Mouse (Mus musculus) layer of hippocampus, adult 18-20 months (tissue): ENCODE data around the gene 1600002K03Rik. TPM values are rescaled to one million over a fixed set of nuclear protein-coding genes. Genes with fewer than 3 reads are reported as not detected.
"Not testable (repeated sequence)": the region's sequence is repeated elsewhere in the genome, so short reads cannot be mapped to it uniquely, and the experiment has no call there.

Source experiments
- DNase-seq, 2 experiments: peaks; one replicate each; pipeline ENCODE4 v3.0.0; 2022; ENCODE audit warnings: low spot score in 2 of 2
- total RNA-seq, 2 experiments: library from RNA; stranded (reverse); gene quantifications; 2 replicates each; pipeline ENCODE4 v1.2.3; 2021

1600002K03Rik gene
- total RNA-seq, 2 experiments from 2014 or later, result 6.4 to 6.5 TPM

GRCm38 (mm10) chr10:80220676-80221075 lies 47.9 kb downstream of the 1600002K03Rik start:
- no peak for DNase-seq

GRCm38 (mm10) chr10:80223137-80223536 lies 50.4 kb downstream of the 1600002K03Rik start:
- DNase-seq, result not testable (repeated sequence)

Other genes starting within 250 kb of the 1600002K03Rik start
- gene Arid3a, start 245.9 kb upstream of the 1600002K03Rik start, total RNA-seq, result 1 to 10 TPM; 5.5 to 5.8 TPM
- 10 to 100 TPM; 40.3 to 42.1 TPM for gene Wdr18, start 212.8 kb upstream of the 1600002K03Rik start, total RNA-seq
- under 1 TPM in 1 of 2 experiments, not detected in 1; 0.15 TPM for gene Grin3b, start 202.2 kb upstream of the 1600002K03Rik start, total RNA-seq
- 100 to 1,000 TPM; 118 to 123 TPM for gene Tmem259, start 188.6 kb upstream of the 1600002K03Rik start, total RNA-seq
- 1 to 10 TPM; 3.6 to 5.2 TPM for gene Cnn2, start 184.4 kb upstream of the 1600002K03Rik start, total RNA-seq
- 10 to 100 TPM; 10.2 to 12.0 TPM for gene Abca7, start 176.4 kb upstream of the 1600002K03Rik start, total RNA-seq
- 1 to 10 TPM; 4.1 to 4.2 TPM for gene Arhgap45, start 156.3 kb upstream of the 1600002K03Rik start, total RNA-seq
- gene Polr2e, start 133.1 kb upstream of the 1600002K03Rik start, total RNA-seq, result 10 to 100 TPM; 88.2 to 93.9 TPM
- gene Gpx4, start 125.8 kb upstream of the 1600002K03Rik start, total RNA-seq, result 100 to 1,000 TPM; 509 to 545 TPM
- 10 to 100 TPM; 16.3 to 16.9 TPM for gene Sbno2, start 67.4 kb upstream of the 1600002K03Rik start, total RNA-seq
- gene Stk11, start 57.1 kb upstream of the 1600002K03Rik start, total RNA-seq, result 100 to 1,000 TPM; 101 to 102 TPM
- gene Atp5d, start 34.3 kb upstream of the 1600002K03Rik start, total RNA-seq, result 100 to 1,000 TPM; 354 to 359 TPM
- gene Cbarp, start 32.1 kb upstream of the 1600002K03Rik start, total RNA-seq, result 100 to 1,000 TPM; 362 to 363 TPM
- gene Midn, start 24.7 kb upstream of the 1600002K03Rik start, total RNA-seq, result 10 to 100 TPM; 59.4 to 68.4 TPM
- gene Cirbp, start 7.0 kb upstream of the 1600002K03Rik start, total RNA-seq, result 10 to 100 TPM; 60.7 to 76.4 TPM
- 10 to 100 TPM in 1 of 2 experiments, 1 to 10 TPM in 1; 8.9 to 10.1 TPM for gene Efna2, start 6.5 kb downstream of the 1600002K03Rik start, total RNA-seq
- gene Mum1, start 53.5 kb downstream of the 1600002K03Rik start, total RNA-seq, result 10 to 100 TPM; 37.4 to 45.1 TPM
- 100 to 1,000 TPM; 218 to 228 TPM for gene Ndufs7, start 76.2 kb downstream of the 1600002K03Rik start, total RNA-seq
- gene Gamt, start 88.1 kb downstream of the 1600002K03Rik start, total RNA-seq, result 10 to 100 TPM; 24.5 to 26.7 TPM
- 10 to 100 TPM; 77.2 to 83.0 TPM for gene Dazap1, start 88.5 kb downstream of the 1600002K03Rik start, total RNA-seq
- gene Rps15, start 119.5 kb downstream of the 1600002K03Rik start, total RNA-seq, result 1,000 to 10,000 TPM in 1 of 2 experiments, 100 to 1,000 TPM in 1; 997 to 1,043 TPM
- 10 to 100 TPM; 94.5 to 95.5 TPM for gene Apc2, start 123.0 kb downstream of the 1600002K03Rik start, total RNA-seq
- gene 2310011J03Rik, start 147.6 kb downstream of the 1600002K03Rik start, total RNA-seq, result 10 to 100 TPM; 25.0 to 25.9 TPM
- gene Pcsk4, start 156.6 kb downstream of the 1600002K03Rik start, total RNA-seq, result 1 to 10 TPM; 3.5 to 3.8 TPM
- 10 to 100 TPM; 10.3 to 10.9 TPM for gene Reep6, start 157.0 kb downstream of the 1600002K03Rik start, total RNA-seq
- 1 to 10 TPM; 5.6 to 6.9 TPM for gene Adamtsl5, start 175.5 kb downstream of the 1600002K03Rik start, total RNA-seq
- 10 to 100 TPM; 30.3 to 30.5 TPM for gene Plk5, start 183.5 kb downstream of the 1600002K03Rik start, total RNA-seq
- gene Mex3d, start 214.7 kb downstream of the 1600002K03Rik start, total RNA-seq, result 10 to 100 TPM; 17.9 to 19.1 TPM
- gene Mbd3, start 226.6 kb downstream of the 1600002K03Rik start, total RNA-seq, result 100 to 1,000 TPM; 159 to 162 TPM
- 100 to 1,000 TPM; 410 to 413 TPM for gene Uqcr11, start 233.9 kb downstream of the 1600002K03Rik start, total RNA-seq